Mouse (Mus musculus) telencephalon, adult 2 months (tissue): ENCODE data around the gene Snapin.
A peak's percentile ranks its signal among the peaks of the same experiment; 100 is the strongest.

Experiments used
- DNase-seq: peaks from one replicate; pipeline ENCODE4 v3.0.0-alpha.2; 2011; ENCODE audit warnings: low read depth, low spot score

Gene Snapin

DNA sequence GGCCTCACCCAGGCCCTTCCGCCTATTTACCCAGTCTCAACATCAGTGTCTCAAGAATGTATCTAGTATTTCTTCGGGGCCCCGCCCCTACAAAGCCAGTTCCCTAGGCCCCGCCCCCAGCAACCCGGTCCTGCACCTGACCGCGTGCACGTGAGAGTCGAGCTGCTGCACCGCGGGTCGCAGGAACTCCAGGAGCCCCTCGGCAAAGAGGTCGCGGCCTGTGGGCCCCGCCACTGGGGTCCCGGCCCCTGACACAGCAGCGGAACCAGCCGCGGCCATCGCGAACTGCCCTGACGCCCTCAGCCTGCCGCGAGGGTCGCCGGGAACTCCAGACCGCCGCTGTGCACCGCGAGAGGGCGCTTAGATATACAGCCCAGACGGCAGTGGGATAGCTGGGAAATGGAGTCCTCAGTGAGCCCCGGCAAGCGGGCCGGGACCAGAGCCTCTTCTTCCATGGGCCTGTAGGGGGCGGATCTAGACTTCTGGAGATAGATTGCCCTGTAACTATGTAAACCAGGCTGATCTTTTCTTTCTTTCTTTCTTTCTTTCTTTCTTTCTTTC, at the start of gene Snapin:
Snapin (minus strand) TSS at position 338 of the 561 bp plus-strand sequence.
- peak; percentile 90 for DNase-seq

DNA sequence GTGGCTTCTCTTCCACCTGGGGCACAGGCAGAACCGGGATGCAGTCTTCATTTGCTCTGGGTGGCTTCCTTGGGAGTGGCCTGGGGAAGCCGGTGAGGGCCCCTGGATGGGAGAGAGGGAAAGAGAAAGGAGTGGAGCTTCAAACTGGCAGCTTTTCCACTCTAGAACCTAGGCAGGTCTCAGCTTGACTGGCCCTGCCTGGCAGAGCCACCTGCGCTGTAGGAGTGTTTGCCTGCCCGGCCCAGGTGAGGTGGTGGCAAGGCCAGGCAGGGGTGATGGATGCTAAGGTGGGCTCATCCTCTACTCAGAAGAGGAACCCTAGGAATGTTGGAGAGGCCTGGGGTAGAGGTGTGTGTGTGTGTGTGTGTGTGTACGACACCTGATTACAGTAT, 47.1 kb upstream of the Snapin start:
- no peak for DNase-seq

DNA sequence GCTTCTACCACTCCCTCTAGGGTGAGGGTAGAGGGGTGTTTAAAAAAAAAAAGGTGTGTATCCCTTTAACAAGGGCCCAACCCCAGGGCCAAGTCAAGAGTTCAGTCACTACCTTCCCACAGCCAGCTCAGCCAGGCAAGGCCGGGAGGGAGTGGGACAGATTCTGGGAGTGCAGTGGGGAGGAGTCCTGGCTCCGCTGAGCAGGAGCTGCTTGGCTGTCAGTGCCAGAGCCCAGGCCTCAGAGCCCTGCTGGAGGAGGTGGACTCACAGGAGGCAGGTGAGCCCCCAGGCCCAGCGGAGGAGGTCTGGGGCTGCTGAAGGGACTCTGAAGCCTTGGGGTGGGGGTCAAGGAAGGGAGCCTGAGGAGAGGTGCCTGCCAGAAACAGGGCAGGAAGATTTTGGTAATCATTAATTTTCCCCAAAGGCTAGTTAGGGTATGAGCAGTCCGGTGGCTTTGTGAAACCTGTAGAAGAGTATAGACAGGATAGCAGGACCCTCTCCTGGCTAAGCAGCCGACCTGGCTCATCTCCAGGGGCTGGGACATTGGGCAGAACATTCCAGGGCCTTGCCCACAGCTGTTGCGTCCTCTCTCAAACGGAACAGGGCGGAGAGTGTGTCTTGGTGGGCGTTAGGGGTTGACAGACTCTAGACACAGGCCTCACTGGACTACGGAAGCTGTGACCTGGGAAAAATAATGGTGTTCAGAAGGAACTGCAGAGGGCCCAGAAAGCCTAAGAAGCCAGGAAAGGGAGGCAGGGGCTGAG, 46.5 kb upstream of the Snapin start, which contains the start of gene S100a16:
S100a16 (plus strand) TSS at position 114 of the 764 bp plus-strand sequence.
- no peak for DNase-seq

DNA sequence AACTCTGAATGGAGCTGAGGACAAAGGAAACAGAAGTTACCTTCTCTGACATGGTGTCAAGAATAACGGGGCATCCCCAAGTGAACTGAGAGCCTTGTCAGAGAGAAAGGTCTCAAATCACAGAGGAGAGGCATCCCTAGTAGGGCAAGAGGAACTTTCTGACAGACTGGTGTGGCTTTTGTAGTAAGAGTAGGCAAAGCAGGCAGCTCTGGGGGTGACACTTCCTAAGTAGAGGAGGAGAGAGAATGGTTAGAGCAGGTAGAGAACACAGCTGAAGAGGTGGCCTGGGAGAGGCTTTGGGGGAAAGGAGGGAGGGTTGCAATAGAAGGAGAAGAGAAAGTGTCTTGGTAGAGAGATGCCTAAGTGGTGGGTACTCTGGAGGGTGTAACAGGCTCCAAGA, 44.6 kb upstream of the Snapin start:
- DNase-seq: no peak

GRCm38 (mm10) chr3:90531713-90532112, 40.9 kb upstream of the Snapin start:
- DNase-seq: no peak

GRCm38 (mm10) chr3:90527291-90527873, 36.5 kb upstream of the Snapin start:
- no peak for DNase-seq

- DNase-seq: no peak
These were observed 35.7 kb upstream of the Snapin start, which contains the start of gene S100a14 for GRCm38 (mm10) chr3:90526580-90526979. Gene S100a14, plus strand, starts transcription at chr3:90526856.

DNA sequence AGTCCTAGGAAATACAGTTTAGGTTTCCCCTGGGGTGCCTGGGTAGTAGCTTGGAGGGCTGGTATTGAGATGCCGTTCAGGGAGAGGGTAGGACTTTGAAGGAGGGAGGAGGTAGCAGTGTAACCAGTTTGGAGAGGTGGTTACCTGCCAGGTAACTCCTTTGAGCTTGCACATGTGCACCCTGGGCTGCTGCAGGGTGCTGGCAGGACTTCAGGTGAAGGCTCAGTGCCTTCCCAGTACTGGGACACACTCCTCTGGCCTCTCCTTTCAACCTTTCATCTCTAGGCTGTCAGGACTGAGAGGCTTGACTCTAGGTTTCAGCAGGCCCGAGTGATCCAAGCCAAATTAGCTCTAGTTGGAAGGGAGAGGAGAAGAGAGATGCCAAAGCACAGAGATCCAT, 35.2 kb upstream of the Snapin start:
- no peak for DNase-seq

- peak; percentile 64 for DNase-seq
These were observed 34.6 kb upstream of the Snapin start for GRCm38 (mm10) chr3:90525421-90525820.

DNA sequence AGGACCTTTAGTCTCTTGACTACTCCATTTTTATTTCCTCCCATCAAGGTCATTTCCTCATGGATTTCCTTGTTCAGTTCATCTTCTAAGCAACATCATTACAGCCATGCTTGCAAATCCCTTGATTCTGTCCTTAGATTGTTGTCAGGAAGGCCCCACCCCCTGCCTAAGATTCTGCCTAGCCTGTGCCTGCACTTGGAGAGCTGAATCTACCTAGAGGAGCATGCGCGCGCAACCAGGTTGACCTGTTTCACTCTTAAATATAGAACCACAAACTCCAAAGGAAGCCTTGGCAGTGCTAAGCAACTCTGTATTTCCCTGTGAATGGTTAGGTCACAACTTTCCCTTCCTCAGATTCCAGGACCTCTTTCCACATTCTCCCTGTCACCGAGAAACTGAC, 26.9 kb upstream of the Snapin start:
- no peak for DNase-seq

GRCm38 (mm10) chr3:90515789-90516188, 25.0 kb upstream of the Snapin start:
- DNase-seq: no peak

GRCm38 (mm10) chr3:90515242-90515641, 24.4 kb upstream of the Snapin start:
- no peak for DNase-seq

- DNase-seq: no peak
These were observed 23.9 kb upstream of the Snapin start for GRCm38 (mm10) chr3:90514691-90515090.

- no peak for DNase-seq
These were observed 23.2 kb upstream of the Snapin start, which contains the start of the genes S100a1 and S100a13 for GRCm38 (mm10) chr3:90513796-90514590. Gene S100a1, minus strand, starts transcription at chr3:90514392. Gene S100a13, plus strand, starts transcription at chr3:90514435.

- no peak for DNase-seq
These were observed 22.3 kb upstream of the Snapin start for GRCm38 (mm10) chr3:90512948-90513642.

DNA sequence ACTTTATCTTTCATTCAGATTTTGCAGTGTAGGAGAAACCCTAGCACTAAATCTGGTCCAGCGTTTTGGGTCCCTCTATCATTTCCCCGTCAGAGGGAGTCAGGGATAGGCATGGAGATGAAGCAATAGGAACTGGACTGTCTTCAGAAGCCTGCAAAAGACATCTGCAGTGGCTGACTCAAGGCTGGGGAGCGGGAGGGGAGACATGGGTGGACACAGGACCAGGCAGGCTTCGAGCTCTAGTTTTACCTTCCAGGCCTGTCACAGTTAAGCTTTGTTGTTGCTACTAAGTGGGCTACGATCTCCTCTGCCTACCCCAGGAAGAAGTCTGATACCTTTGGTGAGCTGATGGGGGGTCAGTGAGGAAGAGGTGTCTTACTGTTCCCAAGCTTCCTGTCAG, 21.4 kb upstream of the Snapin start:
- DNase-seq: no peak

DNA sequence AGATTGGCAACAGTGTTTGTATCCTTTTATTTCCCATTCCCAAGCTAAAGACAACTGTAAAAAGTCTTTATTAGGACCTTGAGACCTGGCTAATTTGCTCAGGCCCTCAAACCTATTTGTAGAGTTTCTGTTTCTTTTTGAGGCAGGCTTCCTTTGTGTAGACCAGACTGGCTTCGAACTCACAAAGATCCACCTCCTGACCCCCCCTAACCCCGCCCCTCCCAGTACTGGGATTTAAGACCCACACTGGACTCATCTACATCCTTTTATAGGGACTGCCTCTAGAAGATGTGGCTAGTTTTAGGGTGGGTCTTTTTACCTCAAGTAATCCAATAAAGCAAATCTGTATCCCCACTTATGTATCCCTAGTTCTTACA, 18.9 kb upstream of the Snapin start:
- no peak for DNase-seq

GRCm38 (mm10) chr3:90508950-90509746, 18.3 kb upstream of the Snapin start, which contains the start of gene Chtop:
Gene Chtop, minus strand, starts transcription at chr3:90509498.
- DNase-seq: peak; percentile 97

DNA sequence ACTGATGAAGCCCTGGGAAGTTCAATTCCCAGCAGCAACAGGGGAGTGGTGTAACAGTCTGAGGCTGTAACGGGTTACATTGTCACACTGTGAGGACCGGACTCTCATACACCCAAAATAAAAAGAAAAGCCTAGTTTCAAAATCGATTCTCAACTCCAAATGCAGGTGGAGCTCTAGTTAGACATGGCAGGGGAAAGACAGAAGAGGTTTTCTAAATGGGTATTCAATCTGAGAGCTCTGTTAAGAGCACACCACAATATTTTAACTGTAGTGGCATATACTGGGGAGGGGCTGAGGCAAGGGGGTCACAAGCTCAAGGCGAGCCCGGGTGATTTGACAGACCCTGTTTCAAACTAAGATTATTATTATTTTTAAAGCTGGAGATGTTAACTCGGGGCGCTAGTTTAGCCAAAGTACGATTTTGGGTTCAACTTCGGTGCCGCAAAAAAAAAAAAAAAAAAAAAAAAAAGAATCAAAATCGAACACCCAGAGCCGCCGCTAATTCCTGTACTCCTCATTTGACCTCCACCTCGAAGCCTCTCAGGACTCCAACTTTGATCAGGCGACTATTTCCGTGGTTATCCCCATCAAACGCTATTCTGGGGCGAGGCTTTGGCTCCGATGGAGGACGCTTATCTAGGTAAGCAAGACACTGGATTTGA, 17.6 kb upstream of the Snapin start:
- no peak for DNase-seq

GRCm38 (mm10) chr3:90506362-90506761, 15.5 kb upstream of the Snapin start:
- DNase-seq: no peak
